Mouse (Mus musculus): Measurements from ENCODE around the gene Gm21972.

Gm21972 gene

GRCm38 (mm10) chr1:86133337-86133736 lies at the start of gene Gm21972:
Gene Gm21972 (plus strand): TSS chr1:86133637.
- no peak for DNase-seq (ENCODE audit: low spot score in 2 of 2)

DNA sequence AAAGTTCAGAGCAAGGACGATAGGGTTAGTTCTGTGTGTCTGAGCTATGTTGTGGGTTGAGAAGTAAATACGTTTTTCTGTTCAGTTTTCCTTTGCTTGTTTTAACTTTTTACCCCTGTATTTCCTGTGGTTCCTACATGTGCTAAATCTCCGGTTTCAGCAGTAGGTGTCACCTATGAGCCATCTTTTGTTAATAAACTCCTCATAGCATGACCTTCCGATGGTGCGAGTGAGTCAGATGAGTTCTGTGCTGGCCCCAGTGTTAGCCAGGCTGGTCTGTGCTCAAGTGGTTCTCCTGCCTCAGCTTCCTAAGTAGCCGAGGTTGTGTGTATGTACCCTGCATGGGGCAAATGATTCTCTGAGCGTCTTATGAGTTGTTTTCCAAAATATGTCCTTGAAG lies 39.0 kb upstream of the Gm21972 start:
- DNase-seq (ENCODE audit: low spot score in 2 of 2) = no peak

GRCm38 (mm10) chr1:86105054-86105453 lies 28.4 kb upstream of the Gm21972 start:
- DNase-seq (ENCODE audit: low spot score in 2 of 2) = no peak

DNA sequence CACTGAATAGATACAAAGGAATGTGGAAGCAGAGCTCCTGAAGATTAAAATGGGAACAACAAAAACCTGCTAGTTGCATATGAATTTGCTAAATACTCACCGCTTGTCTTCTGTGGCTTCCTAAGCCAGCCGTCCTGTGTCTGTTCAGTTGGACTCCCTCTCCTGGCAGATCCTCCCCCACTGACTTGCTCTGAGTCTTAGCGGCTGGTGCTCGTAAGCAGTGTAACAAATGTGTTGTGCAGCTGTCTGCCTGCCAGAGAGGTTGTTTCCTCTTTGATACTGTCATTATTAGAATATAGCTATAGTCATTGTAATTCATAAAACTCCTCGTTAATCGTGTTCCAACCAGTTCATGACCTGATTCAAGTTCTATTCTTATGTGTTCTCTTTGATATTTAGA lies 21.7 kb upstream of the Gm21972 start, which contains the start of gene Htr2b:
Gene Htr2b, minus strand, starts transcription at position 192 of the 400 bp plus-strand sequence.
- DNase-seq (ENCODE audit: low spot score in 2 of 2) = peak; percentile 37 to 45

DNA sequence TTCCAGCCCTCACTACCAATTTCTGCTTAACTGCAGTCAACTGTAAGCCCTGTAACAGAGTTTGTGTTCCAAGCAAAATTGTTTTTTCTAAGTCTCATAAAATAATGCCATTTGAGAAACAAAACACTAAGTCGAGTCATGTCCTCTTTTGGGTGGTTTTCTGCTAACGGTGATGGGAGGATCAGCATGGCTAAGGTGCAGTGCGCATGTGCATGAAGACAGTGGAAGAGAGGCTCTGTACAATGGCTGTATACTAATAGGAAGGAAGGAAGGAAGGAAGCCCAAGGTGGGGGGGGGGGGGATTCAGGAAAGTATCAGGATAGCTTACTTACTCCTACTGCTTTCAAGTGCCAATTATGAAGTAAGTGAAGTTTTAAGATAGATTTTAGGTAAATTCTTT lies 19.3 kb upstream of the Gm21972 start:
- no peak for DNase-seq (ENCODE audit: low spot score in 2 of 2)

- DNase-seq (ENCODE audit: low spot score in 2 of 2) = no peak
Measured at GRCm38 (mm10) chr1:86119549-86119948, 13.9 kb upstream of the Gm21972 start.

- DNase-seq (ENCODE audit: low spot score in 2 of 2) = no peak
Measured at GRCm38 (mm10) chr1:86126036-86126435, 7.4 kb upstream of the Gm21972 start.

DNA sequence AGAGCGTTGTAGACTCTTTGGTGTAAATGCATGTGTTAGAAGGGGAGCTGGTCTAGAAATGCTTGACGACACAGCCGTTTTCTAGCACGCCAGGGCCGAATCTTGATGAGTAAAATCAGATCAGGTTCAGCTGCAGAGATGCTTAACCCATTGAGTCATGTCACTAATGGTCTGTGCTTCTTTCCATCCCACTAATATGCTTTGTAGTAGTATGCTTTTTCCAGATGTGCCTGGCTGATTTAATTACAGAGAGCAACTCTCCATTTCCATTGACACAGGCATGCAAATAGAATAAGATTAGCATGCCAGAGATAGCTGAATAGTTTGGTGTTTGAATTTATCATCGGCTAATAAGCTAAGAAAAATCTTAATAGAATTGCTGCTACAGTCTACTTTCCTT lies 1.9 kb downstream of the Gm21972 start:
- no peak for DNase-seq (ENCODE audit: low spot score in 2 of 2)

DNA sequence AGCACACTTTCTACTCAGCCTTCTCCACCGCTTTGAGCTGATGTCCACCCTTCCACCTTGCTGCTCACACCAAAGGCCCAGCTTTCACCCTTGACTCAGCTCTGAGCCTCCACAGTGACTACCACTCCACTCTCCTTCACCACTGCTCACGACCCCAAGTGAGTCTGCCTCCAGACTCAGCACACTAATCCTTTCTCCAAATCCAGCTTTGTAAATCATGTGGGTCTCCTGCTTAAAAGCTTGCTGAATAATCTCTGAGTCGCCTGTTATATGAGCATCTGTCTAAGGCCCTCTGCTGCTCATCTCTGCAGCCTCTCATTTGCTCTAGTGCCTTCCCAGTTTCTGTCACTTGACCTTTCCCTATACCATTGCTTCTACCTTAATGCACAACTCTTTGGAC lies 7.6 kb downstream of the Gm21972 start:
- no peak for DNase-seq (ENCODE audit: low spot score in 2 of 2)

DNA sequence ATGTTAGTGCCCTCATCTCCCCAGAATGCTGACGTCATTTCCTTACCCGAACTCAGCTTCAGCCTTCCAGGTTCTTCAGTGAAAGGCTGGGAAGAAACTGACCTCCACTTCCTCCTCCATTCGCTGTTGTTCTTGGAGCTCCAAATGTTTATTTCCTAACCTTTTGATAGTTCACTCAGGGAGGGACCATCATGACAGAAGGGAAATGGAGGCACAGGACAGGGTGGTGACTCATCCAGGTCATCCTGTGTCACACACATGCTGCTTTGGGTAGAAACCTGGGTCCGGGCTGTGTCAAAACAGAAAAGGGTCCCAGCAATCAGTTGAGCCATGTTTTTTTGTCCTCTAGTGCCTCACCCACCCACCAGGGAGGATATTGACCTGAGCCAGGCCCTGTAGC lies 9.7 kb downstream of the Gm21972 start:
- DNase-seq (ENCODE audit: low spot score in 2 of 2) = no peak

DNA sequence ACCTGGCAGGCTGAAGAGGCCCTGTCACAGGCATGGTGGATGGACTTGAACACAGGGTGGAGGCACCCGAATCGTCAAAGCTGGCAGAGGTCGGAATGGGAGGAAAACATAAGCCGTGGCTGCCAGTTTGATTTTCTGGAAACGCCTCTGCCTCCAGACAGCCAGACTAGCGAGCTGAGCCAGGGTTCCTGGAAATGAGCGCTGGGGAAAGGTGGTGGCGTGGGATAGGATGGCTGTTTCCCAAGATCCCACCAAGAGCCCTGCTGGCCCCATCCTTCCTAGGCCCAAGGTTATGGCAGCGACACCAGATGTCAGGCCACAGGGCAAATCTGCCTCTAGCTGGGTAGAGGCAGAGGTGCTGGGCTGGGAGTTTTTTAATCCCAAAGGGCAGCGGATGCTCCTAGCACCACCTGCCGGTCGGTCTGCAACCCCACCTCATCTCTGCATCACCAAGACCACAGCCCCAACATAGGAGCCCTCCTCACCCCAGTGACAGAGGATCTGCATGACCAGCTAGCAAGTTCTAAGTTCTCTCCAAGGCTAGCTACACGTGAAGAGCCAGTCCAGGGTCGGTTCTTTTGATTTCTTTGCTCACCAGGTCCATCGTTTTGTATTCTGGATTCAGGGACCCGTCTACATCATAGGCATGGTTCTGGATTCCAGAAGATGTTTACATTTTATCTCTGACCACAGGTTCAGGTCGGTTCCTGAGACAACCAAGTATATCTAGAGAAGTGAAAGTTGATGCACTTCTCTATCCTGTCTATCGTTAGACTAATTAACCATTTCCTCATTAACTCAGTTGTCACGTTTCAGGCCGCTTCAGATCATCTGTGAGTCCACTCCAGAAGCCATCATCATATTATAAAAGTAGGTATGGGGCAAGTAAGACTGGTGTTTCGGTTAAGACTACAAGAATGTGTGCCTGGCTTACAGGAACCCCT lies 10.8 kb downstream of the Gm21972 start:
- DNase-seq (ENCODE audit: low spot score in 2 of 2) = no peak

- DNase-seq (ENCODE audit: low spot score in 2 of 2) = no peak
Measured at GRCm38 (mm10) chr1:86146293-86146692, 12.9 kb downstream of the Gm21972 start.

DNA sequence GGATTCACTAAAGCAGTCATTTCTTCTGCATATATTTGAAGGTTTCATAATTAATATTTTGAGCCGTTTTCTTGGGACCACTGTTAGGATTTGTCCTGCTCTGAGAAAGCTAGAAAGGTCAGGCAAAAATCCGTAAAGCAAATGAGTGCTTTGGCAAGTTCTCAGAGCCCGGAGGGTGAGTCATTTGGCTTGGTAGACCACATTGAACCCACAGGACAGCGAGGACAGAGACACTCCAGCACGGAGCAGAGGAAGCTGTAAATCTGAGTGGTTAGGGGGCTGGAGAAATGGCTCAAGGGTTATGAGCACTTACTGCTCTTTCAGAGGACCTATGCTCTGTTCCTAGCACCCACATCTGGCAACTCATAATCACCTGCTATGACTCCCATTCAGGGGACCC lies 14.1 kb downstream of the Gm21972 start:
- DNase-seq (ENCODE audit: low spot score in 2 of 2) = no peak

DNA sequence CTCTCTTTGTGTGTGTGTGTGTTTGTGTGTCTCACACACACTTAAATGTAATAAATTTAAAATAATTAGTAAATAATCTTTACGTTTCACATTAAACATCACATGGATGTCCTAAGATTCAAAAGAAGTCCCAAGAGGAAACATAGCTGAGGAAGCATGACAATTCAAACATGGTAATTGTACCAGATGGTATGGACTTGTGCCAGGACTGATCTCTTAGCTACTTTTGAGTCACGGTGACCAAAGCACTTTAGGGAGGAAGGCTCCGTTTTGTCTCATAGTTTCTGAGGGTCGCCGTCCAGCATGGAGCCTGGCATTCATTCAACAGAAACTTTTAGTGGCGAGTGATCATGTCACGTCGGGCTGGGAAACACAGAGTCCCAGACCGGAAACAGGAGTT lies 14.7 kb downstream of the Gm21972 start:
- DNase-seq (ENCODE audit: low spot score in 2 of 2) = no peak

- DNase-seq (ENCODE audit: low spot score in 2 of 2) = no peak
Measured at GRCm38 (mm10) chr1:86150929-86151328, 17.5 kb downstream of the Gm21972 start.

GRCm38 (mm10) chr1:86151376-86151775 lies 17.9 kb downstream of the Gm21972 start:
- DNase-seq (ENCODE audit: low spot score in 2 of 2) = no peak

- DNase-seq (ENCODE audit: low spot score in 2 of 2) = no peak
Measured at GRCm38 (mm10) chr1:86152618-86153017, 19.2 kb downstream of the Gm21972 start.

- peak; percentile 96 to 98 for DNase-seq (ENCODE audit: low spot score in 2 of 2)
Measured at GRCm38 (mm10) chr1:86154133-86154823, 20.8 kb downstream of the Gm21972 start, which contains the start of gene Armc9. Gene Armc9 (plus strand): TSS chr1:86154780.

DNA sequence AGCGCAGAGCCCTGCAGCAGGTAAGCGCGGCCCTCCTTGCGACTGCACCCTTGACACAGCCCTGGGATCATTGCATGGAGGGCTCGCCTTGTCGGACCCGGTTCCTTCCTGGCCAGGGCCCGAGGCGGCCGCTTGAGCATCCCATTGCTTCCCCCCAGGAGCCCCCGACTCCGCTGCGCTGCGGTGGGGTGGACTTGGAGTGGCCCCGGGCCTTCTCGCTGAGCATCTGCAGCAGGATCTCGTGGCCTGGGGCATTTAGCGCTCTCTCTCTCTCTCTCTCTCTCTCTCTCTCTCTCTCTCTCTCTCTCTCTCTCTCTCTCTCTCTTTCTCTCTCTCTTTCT lies 21.4 kb downstream of the Gm21972 start:
- no peak for DNase-seq (ENCODE audit: low spot score in 2 of 2)

DNA sequence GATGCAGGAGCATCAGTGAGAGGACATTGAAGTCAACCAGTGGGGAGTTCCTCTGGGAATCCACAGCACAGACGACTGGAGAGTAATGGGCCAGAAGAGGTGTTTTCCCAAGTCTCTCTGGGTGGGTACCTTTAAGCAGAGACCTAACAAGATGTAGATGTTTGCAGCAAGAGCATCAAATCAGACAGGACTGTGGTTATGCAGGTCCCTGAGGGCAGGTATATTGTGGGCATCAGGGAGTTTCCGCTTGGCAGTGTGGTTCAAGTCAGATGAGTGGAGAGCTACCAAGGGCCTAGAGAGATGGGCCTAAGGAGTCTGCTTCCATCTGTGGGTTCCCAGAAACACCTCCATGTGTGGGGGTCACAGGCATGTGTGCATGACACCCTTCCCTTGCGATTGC lies 22.6 kb downstream of the Gm21972 start:
- no peak for DNase-seq (ENCODE audit: low spot score in 2 of 2)

- DNase-seq (ENCODE audit: low spot score in 2 of 2) = no peak
Measured at GRCm38 (mm10) chr1:86156595-86156994, 23.2 kb downstream of the Gm21972 start.

- DNase-seq (ENCODE audit: low spot score in 2 of 2) = no peak
Measured at GRCm38 (mm10) chr1:86160059-86160458, 26.6 kb downstream of the Gm21972 start.

- no peak for DNase-seq (ENCODE audit: low spot score in 2 of 2)
Measured at GRCm38 (mm10) chr1:86160479-86160878, 27.0 kb downstream of the Gm21972 start.

Measured in right cerebral cortex, postnatal 36 days (tissue).